Mouse (Mus musculus) limb, embryonic 13.5 days (tissue): ENCODE measurements around the gene Fbxo28. TPM values are rescaled to one million over a fixed set of nuclear protein-coding genes. Genes with fewer than 3 reads are reported as not detected.

Experiments used
- ATAC-seq: fragments of 200-750 bp; cut with Nextera tagmentation; 2 replicates; pipeline ENCODE4 v1.8.0; 2017; ENCODE audit warnings: low read depth, moderate number of reproducible peaks, moderate TSS enrichment; ENCODE audit not compliant: low FRiP score
- H3K27ac ChIP-seq: fragments of 300-500 bp; sonication (generic); 2 replicates; pipeline ENCODE4 v1.5.1; 2015; ENCODE audit warnings: inconsistent platforms, mild to moderate bottlenecking, moderate library complexity
- H3K27me3 ChIP-seq: fragments of 300-500 bp; sonication (generic); 2 replicates; pipeline ENCODE4 v1.6.1; 2015; ENCODE audit warnings: mild to moderate bottlenecking, inconsistent platforms
- H3K36me3 ChIP-seq: fragments of 300-500 bp; sonication (generic); 2 replicates; pipeline ENCODE4 v1.6.1; 2015; ENCODE audit warnings: inconsistent platforms, mild to moderate bottlenecking, moderate library complexity
- H3K4me1 ChIP-seq: fragments of 300-500 bp; sonication (generic); 2 replicates; pipeline ENCODE4 v1.6.1; 2015; ENCODE audit warnings: inconsistent platforms
- H3K4me2 ChIP-seq: fragments of 300-500 bp; sonication (generic); replicated peaks from 2 replicates; pipeline ENCODE4 v1.6.1; 2015; ENCODE audit warnings: inconsistent platforms, mild to moderate bottlenecking, moderate library complexity
- H3K4me3 ChIP-seq: fragments of 300-500 bp; sonication (generic); 2 replicates; pipeline ENCODE4 v1.5.1; 2015; ENCODE audit warnings: moderate library complexity, mild to moderate bottlenecking, inconsistent platforms
- H3K9ac ChIP-seq: fragments of 300-500 bp; sonication (generic); 2 replicates; pipeline ENCODE4 v1.6.1; 2015; ENCODE audit warnings: mild to moderate bottlenecking, inconsistent platforms
- H3K9me3 ChIP-seq: fragments of 300-500 bp; sonication (generic); 2 replicates; pipeline ENCODE4 v1.6.1; 2016; ENCODE audit warnings: inconsistent platforms
- WGBS: fragments of 180-500 bp; shearing (Covaris S2); methylation state at CpG from one replicate; pipeline ENCODE4 v1.1.7; 2015; 5-methylcytosine and 5-hydroxymethylcytosine counted together
- polyA plus RNA-seq: library from polyadenylated mRNA; unstranded; fragments of >200 nt; fragmentation: Nextera tagmentation; extraction: Ambion mirVana; gene quantifications from 2 replicates; pipeline ENCODE4 v1.2.1, GENCODE M21; 2015

The Fbxo28 gene
- polyA plus RNA-seq, 1 experiment from 2014 or later, result 19.6 TPM

DNA sequence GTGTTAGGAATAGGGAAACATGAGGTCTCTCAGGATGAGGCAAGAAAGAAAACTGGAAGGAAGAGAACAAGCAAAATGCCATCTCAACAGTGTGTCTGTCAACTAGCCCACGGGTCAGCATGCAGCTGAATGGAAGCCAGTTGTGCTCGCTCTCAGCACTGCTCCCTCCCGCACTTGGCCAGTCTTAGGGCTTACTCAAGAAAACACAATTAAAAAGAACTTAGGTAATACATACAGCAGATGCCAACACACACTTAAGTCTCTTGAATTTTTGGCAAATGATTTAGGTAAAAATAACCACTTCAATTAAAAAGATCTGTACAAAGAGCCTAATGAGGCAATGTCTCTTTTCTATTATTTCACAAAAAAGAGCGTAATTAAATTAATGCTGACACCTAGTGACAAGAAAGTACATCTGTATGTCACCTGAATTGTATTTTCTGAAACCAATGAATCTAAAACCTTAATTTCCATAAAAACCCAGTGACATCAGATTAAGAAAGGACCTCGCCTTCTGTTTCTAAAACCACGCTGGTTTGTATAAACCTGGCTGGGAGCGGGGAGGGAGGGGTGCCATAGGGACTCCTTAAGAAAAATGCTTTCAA, 2.4 kb downstream of the Fbxo28 start:
- no peak for ATAC-seq
- Histone ChIP-seq H3K27me3 (no peaks in the 10 kb centered on the region), H3K9ac (no peak overlapping the region), H3K4me1 (peaks cover 22% of the 10 kb centered on the region), H3K4me2 (peak overlapping the region; percentile 84), H3K36me3 (peaks cover 7% of the 10 kb centered on the region), H3K9me3 (no peaks in the 10 kb centered on the region), H3K27ac (no peak overlapping the region), H3K4me3 (no peak overlapping the region)
- 86% methylated on average over 7 of the region's 7 CpGs for WGBS

DNA sequence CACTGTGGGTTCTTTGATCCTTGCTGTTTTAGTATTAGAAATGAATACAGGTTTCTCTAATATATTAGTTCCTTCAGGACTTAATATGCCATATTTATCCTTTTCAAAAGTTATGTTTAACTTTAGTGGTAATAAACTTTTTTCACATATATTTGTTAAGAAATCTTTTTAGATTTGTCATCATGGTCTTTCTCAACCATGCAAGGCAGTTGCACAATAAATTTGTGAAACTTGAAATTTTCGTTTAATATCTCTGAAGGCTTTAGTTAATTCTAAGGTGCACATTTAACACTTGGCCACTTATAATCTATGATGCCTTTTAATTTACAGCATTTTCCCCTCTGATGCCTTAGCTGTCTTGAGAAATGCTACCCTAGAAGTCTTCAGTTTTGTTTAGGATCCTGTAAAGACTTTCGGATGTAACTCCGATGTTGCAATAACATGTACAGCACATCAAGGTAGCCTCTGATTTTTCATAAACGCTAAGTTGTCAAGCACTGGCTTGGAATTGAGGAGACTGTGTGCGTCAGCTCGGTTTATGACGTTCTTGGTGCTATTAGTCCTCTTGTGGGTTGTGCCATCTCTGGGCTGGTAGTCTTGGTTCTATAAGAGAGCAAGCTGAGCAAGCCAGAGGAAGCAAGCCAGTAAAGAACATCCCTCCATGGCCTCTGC, 7.5 kb downstream of the Fbxo28 start:
- H3K4me1 ChIP-seq, result peaks cover 2% of the 10 kb centered on the region
- ATAC-seq, result no peak
- H3K36me3 ChIP-seq, result peaks cover 18% of the 10 kb centered on the region
- H3K9me3 ChIP-seq, result no peaks in the 10 kb centered on the region
- 90% methylated on average over 7 of the region's 7 CpGs for whole genome bisulfite sequencing
- no peak overlapping the region for H3K4me3 ChIP-seq
- no peak overlapping the region for H3K4me2 ChIP-seq
- no peak overlapping the region for H3K9ac ChIP-seq
- no peaks in the 10 kb centered on the region for H3K27me3 ChIP-seq
- no peak overlapping the region for H3K27ac ChIP-seq

- Histone ChIP-seq H3K36me3 (peaks cover 27% of the 10 kb centered on the region), H3K9me3 (no peaks in the 10 kb centered on the region), H3K27me3 (no peaks in the 10 kb centered on the region), H3K9ac (no peak overlapping the region), H3K4me1 (no peaks in the 10 kb centered on the region), H3K4me3 (no peak overlapping the region), H3K27ac (no peak overlapping the region), H3K4me2 (no peak overlapping the region)
- no peak for ATAC-seq
- 94% methylated on average over 5 of the region's 5 CpGs for WGBS
Measured at GRCm38 (mm10) chr1:182332090-182333034, 9.1 kb downstream of the Fbxo28 start.

- Histone ChIP-seq H3K9me3 (no peaks in the 10 kb centered on the region), H3K9ac (no peak overlapping the region), H3K4me2 (no peak overlapping the region), H3K27ac (no peak overlapping the region), H3K27me3 (no peaks in the 10 kb centered on the region), H3K36me3 (peaks cover 84% of the 10 kb centered on the region), H3K4me3 (no peak overlapping the region), H3K4me1 (no peaks in the 10 kb centered on the region)
- no peak for ATAC-seq
- 91% methylated on average over 1 of the region's 1 CpGs for WGBS
Measured at GRCm38 (mm10) chr1:182325919-182326318, 15.5 kb downstream of the Fbxo28 start.

DNA sequence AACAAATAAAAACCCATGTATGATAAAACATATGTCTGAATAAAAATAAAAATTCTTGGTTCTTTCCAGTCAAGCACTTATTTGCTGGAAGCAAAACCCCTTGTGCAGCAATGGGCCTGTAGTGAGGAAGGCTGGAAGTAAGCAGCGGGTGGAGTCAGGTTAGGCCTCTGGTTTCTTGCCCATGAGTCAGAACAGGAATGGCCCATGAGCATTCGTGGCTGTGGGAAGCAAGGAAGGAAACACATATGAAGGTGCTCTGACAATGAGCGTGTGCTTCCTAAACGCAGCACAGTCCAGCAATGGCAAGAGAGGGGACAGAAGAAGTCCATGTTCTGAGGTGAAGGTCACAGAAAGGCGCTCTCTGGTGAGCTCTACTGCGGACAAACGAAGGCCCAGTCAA, 16.9 kb downstream of the Fbxo28 start:
- Histone ChIP-seq H3K9me3 (no peaks in the 10 kb centered on the region), H3K4me3 (no peak overlapping the region), H3K4me1 (no peaks in the 10 kb centered on the region), H3K27ac (no peak overlapping the region), H3K4me2 (no peak overlapping the region), H3K36me3 (peaks cover 91% of the 10 kb centered on the region), H3K27me3 (no peaks in the 10 kb centered on the region), H3K9ac (no peak overlapping the region)
- no peak for ATAC-seq
- WGBS, result 94% methylated on average over 7 of the region's 7 CpGs

- H3K27ac ChIP-seq, result no peak overlapping the region
- no peaks in the 10 kb centered on the region for H3K27me3 ChIP-seq
- no peaks in the 10 kb centered on the region for H3K9me3 ChIP-seq
- ATAC-seq, result no peak
- WGBS, result 95% methylated on average over 3 of the region's 3 CpGs
- H3K4me2 ChIP-seq, result no peak overlapping the region
- peaks cover 93% of the 10 kb centered on the region for H3K36me3 ChIP-seq
- no peaks in the 10 kb centered on the region for H3K4me1 ChIP-seq
- H3K9ac ChIP-seq, result no peak overlapping the region
- H3K4me3 ChIP-seq, result no peak overlapping the region
Measured at GRCm38 (mm10) chr1:182323139-182323538, 18.3 kb downstream of the Fbxo28 start.

DNA sequence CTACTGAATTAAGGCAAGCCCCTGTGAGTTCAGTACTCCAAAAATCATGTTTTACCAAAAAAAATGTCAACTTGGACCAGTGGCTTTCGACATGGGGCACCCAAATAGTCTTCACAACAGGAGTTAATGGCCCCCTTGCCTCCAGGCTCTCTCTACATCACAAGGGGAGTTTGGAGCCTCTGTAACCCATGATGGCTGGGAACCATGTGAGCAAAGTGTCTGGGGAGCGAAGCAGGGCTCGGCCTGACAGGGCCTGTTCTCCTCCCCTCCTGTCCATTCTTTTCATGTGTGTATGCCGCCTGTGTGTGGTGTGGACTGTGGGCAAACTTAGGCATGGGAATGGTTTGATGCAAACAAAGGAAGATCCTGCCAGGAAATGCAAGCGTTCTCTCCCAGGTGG, 27.2 kb downstream of the Fbxo28 start:
- ATAC-seq, result no peak
- peaks cover 6% of the 10 kb centered on the region for H3K9me3 ChIP-seq
- H3K4me3 ChIP-seq, result no peak overlapping the region
- no peak overlapping the region for H3K9ac ChIP-seq
- H3K27ac ChIP-seq, result no peak overlapping the region
- H3K36me3 ChIP-seq, result peaks cover 67% of the 10 kb centered on the region
- H3K4me2 ChIP-seq, result no peak overlapping the region
- H3K4me1 ChIP-seq, result no peaks in the 10 kb centered on the region
- no peaks in the 10 kb centered on the region for H3K27me3 ChIP-seq
- WGBS, result 98% methylated on average over 5 of the region's 5 CpGs

- no peaks in the 10 kb centered on the region for H3K27me3 ChIP-seq
- no peak overlapping the region for H3K4me3 ChIP-seq
- H3K9me3 ChIP-seq, result peaks cover 6% of the 10 kb centered on the region
- H3K4me2 ChIP-seq, result no peak overlapping the region
- H3K4me1 ChIP-seq, result no peaks in the 10 kb centered on the region
- no peak overlapping the region for H3K27ac ChIP-seq
- H3K36me3 ChIP-seq, result peaks cover 57% of the 10 kb centered on the region
- WGBS, result 89% methylated on average over 8 of the region's 8 CpGs
- no peak overlapping the region for H3K9ac ChIP-seq
- no peak for ATAC-seq
Measured at GRCm38 (mm10) chr1:182313181-182313580, 28.2 kb downstream of the Fbxo28 start.

DNA sequence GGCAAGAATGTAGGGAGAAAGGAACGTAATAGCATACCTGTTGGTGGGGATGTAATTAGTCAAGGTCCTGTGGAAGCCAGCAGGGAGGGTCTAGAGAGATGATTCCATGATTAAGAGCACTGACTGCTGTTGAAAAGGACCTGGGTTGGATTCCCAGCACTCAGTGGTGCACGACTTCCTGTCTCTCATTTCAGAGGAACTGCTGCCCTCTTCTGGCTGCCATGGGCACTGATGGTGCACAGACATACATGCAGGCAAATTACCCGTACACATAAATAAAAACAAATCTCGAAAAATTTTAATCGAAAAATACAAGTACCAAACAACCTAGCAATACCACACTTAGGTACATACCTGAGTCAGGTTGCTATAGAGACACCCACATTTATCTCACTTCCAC, 30.1 kb downstream of the Fbxo28 start:
- ATAC-seq, result no peak
- Histone ChIP-seq H3K9me3 (peaks cover 6% of the 10 kb centered on the region), H3K27ac (no peak overlapping the region), H3K4me2 (no peak overlapping the region), H3K9ac (no peak overlapping the region), H3K4me1 (no peaks in the 10 kb centered on the region), H3K27me3 (no peaks in the 10 kb centered on the region), H3K36me3 (peaks cover 39% of the 10 kb centered on the region), H3K4me3 (no peak overlapping the region)
- 94% methylated on average over 5 of the region's 5 CpGs for WGBS

- peaks cover 30% of the 10 kb centered on the region for H3K36me3 ChIP-seq
- no peaks in the 10 kb centered on the region for H3K27me3 ChIP-seq
- ATAC-seq, result no peak
- H3K27ac ChIP-seq, result no peak overlapping the region
- no peak overlapping the region for H3K4me3 ChIP-seq
- 84% methylated on average over 2 of the region's 2 CpGs for WGBS
- no peak overlapping the region for H3K4me2 ChIP-seq
- H3K9me3 ChIP-seq, result peaks cover 6% of the 10 kb centered on the region
- no peaks in the 10 kb centered on the region for H3K4me1 ChIP-seq
- H3K9ac ChIP-seq, result no peak overlapping the region
Measured at GRCm38 (mm10) chr1:182310316-182310715, 31.1 kb downstream of the Fbxo28 start.

DNA sequence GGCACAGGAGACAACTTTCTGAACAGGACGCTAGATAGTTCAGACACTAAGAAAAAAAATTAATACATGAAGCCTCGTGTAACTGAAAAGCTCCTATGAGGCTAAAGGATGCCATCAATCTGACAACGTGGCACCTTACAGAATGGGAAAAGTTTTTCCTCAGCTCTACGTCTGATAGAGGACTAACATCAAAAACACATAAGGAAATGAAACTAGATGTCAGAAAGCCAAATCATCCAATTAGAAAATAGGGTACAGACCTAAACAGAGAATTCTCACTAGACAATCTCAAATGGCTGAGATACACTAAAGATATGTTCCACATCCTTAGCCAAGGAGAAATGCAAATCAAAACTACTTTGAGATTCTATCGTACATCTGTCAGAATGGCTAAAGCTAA, 32.0 kb downstream of the Fbxo28 start:
- Histone ChIP-seq H3K9me3 (peaks cover 6% of the 10 kb centered on the region), H3K27ac (no peak overlapping the region), H3K4me3 (no peak overlapping the region), H3K9ac (no peak overlapping the region), H3K36me3 (peaks cover 21% of the 10 kb centered on the region), H3K27me3 (no peaks in the 10 kb centered on the region), H3K4me1 (no peaks in the 10 kb centered on the region), H3K4me2 (no peak overlapping the region)
- no peak for ATAC-seq
- 78% methylated on average over 5 of the region's 5 CpGs for WGBS

GRCm38 (mm10) chr1:182302916-182303315, 38.5 kb downstream of the Fbxo28 start:
- 89% methylated on average over 5 of the region's 5 CpGs for WGBS
- no peak for ATAC-seq

More at GRCm38 (mm10) chr1:182302916-182303315, 38.5 kb downstream of the Fbxo28 start:
- Histone ChIP-seq H3K4me2 (no peak overlapping the region), H3K4me3 (no peak overlapping the region), H3K27me3 (no peaks in the 10 kb centered on the region), H3K4me1 (no peaks in the 10 kb centered on the region), H3K27ac (no peak overlapping the region), H3K9ac (no peak overlapping the region), H3K36me3 (no peaks in the 10 kb centered on the region), H3K9me3 (no peaks in the 10 kb centered on the region)
